Mouse (Mus musculus) forebrain, embryonic 14.5 days (tissue): ENCODE data around the gene Ptpra. TPM values are rescaled to one million over a fixed set of nuclear protein-coding genes. Genes with fewer than 3 reads are reported as not detected.
A peak's percentile ranks its signal among the peaks of the same experiment; 100 is the strongest.

ENCODE experiments used
- ATAC-seq: fragments of 200-750 bp; cut with Nextera tagmentation; 2 replicates; pipeline ENCODE4 v1.8.0; 2017; ENCODE audit warnings: mild to moderate bottlenecking, moderate library complexity
- DNase-seq: peaks from one replicate; pipeline ENCODE4 v3.0.0-alpha.2; 2015; ENCODE audit warnings: low spot score
- H3K27ac ChIP-seq: fragments of 300-500 bp; sonication (generic); 2 replicates; pipeline ENCODE4 v1.5.1; 2014; ENCODE audit warnings: low read depth, mild to moderate bottlenecking, control low read depth, low read length, moderate library complexity
- H3K27me3 ChIP-seq: fragments of 300-500 bp; sonication (generic); replicated peaks from 2 replicates; pipeline ENCODE4 v1.6.1; 2014; ENCODE audit warnings: low read length, control low read depth, mixed read lengths; ENCODE audit not compliant: control insufficient read depth, insufficient read depth
- H3K36me3 ChIP-seq: fragments of 300-500 bp; sonication (generic); 2 replicates; pipeline ENCODE4 v1.6.1; 2014; ENCODE audit warnings: low read length, control low read depth; ENCODE audit not compliant: control insufficient read depth, insufficient read depth
- H3K4me1 ChIP-seq: fragments of 300-500 bp; sonication (generic); 2 replicates; pipeline ENCODE4 v1.6.1; 2014; ENCODE audit warnings: antibody characterized with exemption, low read length, control low read depth; ENCODE audit not compliant: control insufficient read depth, insufficient read depth
- H3K4me2 ChIP-seq: fragments of 300-500 bp; sonication (generic); 2 replicates; pipeline ENCODE4 v1.6.1; 2014; ENCODE audit warnings: mild to moderate bottlenecking, control low read depth, low read length
- H3K4me3 ChIP-seq: fragments of 300-500 bp; sonication (generic); 2 replicates; pipeline ENCODE4 v1.5.1; 2014; ENCODE audit warnings: low read depth, low read length, control low read depth
- H3K9ac ChIP-seq: fragments of 300-500 bp; sonication (generic); 2 replicates; pipeline ENCODE4 v1.6.1; 2014; ENCODE audit warnings: mild to moderate bottlenecking, low read length, control low read depth, moderate library complexity
- H3K9me3 ChIP-seq: fragments of 300-500 bp; sonication (generic); replicated peaks from 2 replicates; pipeline ENCODE4 v1.6.1; 2016; ENCODE audit warnings: low read length, control low read depth, mixed read lengths; ENCODE audit not compliant: control insufficient read depth
- WGBS: fragments of 180-500 bp; shearing (Covaris S2); extraction: QIAGEN DNeasy Blood & Tissue Kit; methylation state at CpG from one replicate; pipeline ENCODE4 v1.1.7; 2014; 5-methylcytosine and 5-hydroxymethylcytosine counted together
- polyA plus RNA-seq: library from polyadenylated mRNA; unstranded; fragments of >200 nt; fragmentation: Nextera tagmentation; extraction: Ambion mirVana; gene quantifications from 2 replicates; pipeline ENCODE4 v1.2.1, GENCODE M21; 2014

Ptpra gene
- polyA plus RNA-seq: 130 and 135 TPM in 2 replicates

- ATAC-seq: peak; percentile 99
- peaks cover 15% of the 10 kb centered on the region for H3K4me1 ChIP-seq
- H3K36me3 ChIP-seq: peaks cover 6% of the 10 kb centered on the region
These were observed at the start of gene Ptpra for GRCm38 (mm10) chr2:130449794-130450433. TSS of gene Ptpra (plus strand) at chr2:130450278.

GRCm38 (mm10) chr2:130401891-130402290 lies 48.2 kb upstream of the Ptpra start:
- no peak for DNase-seq
- H3K4me2 ChIP-seq: no peak overlapping the region
- no peaks in the 10 kb centered on the region for H3K36me3 ChIP-seq
- H3K9ac ChIP-seq: no peak overlapping the region
- H3K4me1 ChIP-seq: peaks cover 7% of the 10 kb centered on the region
- H3K4me3 ChIP-seq: no peak overlapping the region
- H3K9me3 ChIP-seq: no peaks in the 10 kb centered on the region
- 83% methylated on average over 4 of the region's 4 CpGs for WGBS
- H3K27ac ChIP-seq: no peak overlapping the region
- H3K27me3 ChIP-seq: 0 out of 2 replicates have a peak, but pooled peaks cover 8% of the 10 kb centered on the region
- no peak for ATAC-seq

More at GRCm38 (mm10) chr2:130449794-130450433, at the start of gene Ptpra:
- Histone ChIP-seq H3K4me3 (peak within 1 kb of the TSS; percentile 91), H3K9ac (peak within 1 kb of the TSS; percentile 92), H3K27me3 (no peaks in the 10 kb centered on the region), H3K27ac (peak within 1 kb of the TSS; percentile 68; the same call in 1 of the 2 replicates), H3K4me2 (peak within 1 kb of the TSS; percentile 87), H3K9me3 (no peaks in the 10 kb centered on the region)
- peak; percentile 94 for DNase-seq
- WGBS: under 1% methylated on average over 42 of the region's 50 CpGs

GRCm38 (mm10) chr2:130404939-130405338 lies 45.1 kb upstream of the Ptpra start, which contains the start of the genes Gm28372 and 1700020A23Rik:
TSS of gene Gm28372 (plus strand) at chr2:130405239.
TSS of gene 1700020A23Rik (plus strand) at chr2:130405259.
- H3K9ac ChIP-seq: no peak within 1 kb of the TSS
- H3K27ac ChIP-seq: no peak within 1 kb of the TSS
- WGBS: 85% methylated on average over 1 of the region's 1 CpGs
- DNase-seq (no peak), ATAC-seq (no peak)
- H3K4me2 ChIP-seq: no peak within 1 kb of the TSS
- H3K36me3 ChIP-seq: no peaks in the 10 kb centered on the region
- no peaks in the 10 kb centered on the region for H3K9me3 ChIP-seq
- H3K27me3 ChIP-seq: no peaks in the 10 kb centered on the region
- H3K4me3 ChIP-seq: no peak within 1 kb of the TSS
- H3K4me1 ChIP-seq: 0 out of 2 replicates have a peak, but pooled peaks cover 4% of the 10 kb centered on the region

- WGBS: 79% methylated on average over 2 of the region's 2 CpGs
- no peak for ATAC-seq
These were observed 43.9 kb upstream of the Ptpra start, which contains the start of gene Tmem239 for GRCm38 (mm10) chr2:130406178-130406577. TSS of gene Tmem239 (plus strand) at chr2:130406478.

GRCm38 (mm10) chr2:130408194-130408593 lies 41.9 kb upstream of the Ptpra start:
- no peak overlapping the region for H3K4me2 ChIP-seq
- 0 out of 2 replicates have a peak, but pooled peaks cover 4% of the 10 kb centered on the region for H3K4me1 ChIP-seq
- no peak overlapping the region for H3K27ac ChIP-seq
- no peak overlapping the region for H3K4me3 ChIP-seq
- WGBS: 9% methylated on average over 6 of the region's 6 CpGs
- peak; percentile 40; the same call in 1 of the 2 replicates for ATAC-seq
- no peak overlapping the region for H3K9ac ChIP-seq
- peak; percentile 71 for DNase-seq
- H3K27me3 ChIP-seq: no peaks in the 10 kb centered on the region
- no peaks in the 10 kb centered on the region for H3K36me3 ChIP-seq
- no peaks in the 10 kb centered on the region for H3K9me3 ChIP-seq

More at GRCm38 (mm10) chr2:130406178-130406577, 43.9 kb upstream of the Ptpra start, which contains the start of gene Tmem239:
- Histone ChIP-seq H3K36me3 (no peaks in the 10 kb centered on the region), H3K9me3 (no peaks in the 10 kb centered on the region), H3K4me1 (0 out of 2 replicates have a peak, but pooled peaks cover 4% of the 10 kb centered on the region), H3K4me3 (no peak within 1 kb of the TSS), H3K9ac (no peak within 1 kb of the TSS), H3K4me2 (no peak within 1 kb of the TSS), H3K27me3 (no peaks in the 10 kb centered on the region), H3K27ac (no peak within 1 kb of the TSS)
- DNase-seq: no peak

- Histone ChIP-seq H3K27ac (no peak overlapping the region), H3K4me3 (no peak overlapping the region), H3K4me1 (0 out of 2 replicates have a peak, but pooled peaks cover 4% of the 10 kb centered on the region), H3K4me2 (no peak overlapping the region), H3K9ac (no peak overlapping the region), H3K36me3 (no peaks in the 10 kb centered on the region), H3K9me3 (no peaks in the 10 kb centered on the region), H3K27me3 (no peaks in the 10 kb centered on the region)
- ATAC-seq: peak; percentile 83
- DNase-seq: peak; percentile 88
- 36% methylated on average over 16 of the region's 16 CpGs for WGBS
These were observed 38.3 kb upstream of the Ptpra start for GRCm38 (mm10) chr2:130411558-130412495.

GRCm38 (mm10) chr2:130412775-130413174 lies 37.3 kb upstream of the Ptpra start:
- H3K4me2 ChIP-seq: no peak overlapping the region
- no peaks in the 10 kb centered on the region for H3K9me3 ChIP-seq
- no peak overlapping the region for H3K4me3 ChIP-seq
- no peak overlapping the region for H3K9ac ChIP-seq
- no peaks in the 10 kb centered on the region for H3K36me3 ChIP-seq
- no peaks in the 10 kb centered on the region for H3K27me3 ChIP-seq
- DNase-seq (no peak), ATAC-seq (no peak)
- H3K4me1 ChIP-seq: 0 out of 2 replicates have a peak, but pooled peaks cover 4% of the 10 kb centered on the region
- H3K27ac ChIP-seq: no peak overlapping the region
- 84% methylated on average over 3 of the region's 3 CpGs for WGBS

GRCm38 (mm10) chr2:130414094-130414856 lies 35.8 kb upstream of the Ptpra start:
- Histone ChIP-seq H3K4me3 (no peak overlapping the region), H3K27me3 (no peaks in the 10 kb centered on the region), H3K9ac (no peak overlapping the region), H3K36me3 (peaks cover 4% of the 10 kb centered on the region; the same call in 1 of the 2 replicates), H3K4me2 (no peak overlapping the region), H3K27ac (no peak overlapping the region), H3K9me3 (no peaks in the 10 kb centered on the region), H3K4me1 (no peaks in the 10 kb centered on the region)
- 81% methylated on average over 6 of the region's 6 CpGs for WGBS
- peak; percentile 4 for DNase-seq
- no peak for ATAC-seq
